Mouse (Mus musculus) liver, postnatal 0 days (tissue): ENCODE measurements around the gene Ndufa12. TPM values are rescaled to one million over a fixed set of nuclear protein-coding genes. Genes with fewer than 3 reads are reported as not detected.

Experiments used
- ATAC-seq: fragments of 200-750 bp; cut with Nextera tagmentation; 2 replicates; pipeline ENCODE4 v1.8.0; 2017; ENCODE audit warnings: mild to moderate bottlenecking, moderate library complexity
- DNase-seq: peaks from one replicate; pipeline ENCODE4 v3.0.0-alpha.2; 2016
- H3K27ac ChIP-seq: fragments of 300-500 bp; sonication (generic); 2 replicates; pipeline ENCODE4 v1.5.1; 2014; ENCODE audit warnings: antibody characterized with exemption, moderate library complexity, mild to moderate bottlenecking, low read depth
- H3K27me3 ChIP-seq: fragments of 300-500 bp; sonication (generic); 2 replicates; pipeline ENCODE4 v1.6.1; 2014; ENCODE audit warnings: low read length, control low read depth, mixed read lengths; ENCODE audit not compliant: insufficient read depth
- H3K36me3 ChIP-seq: fragments of 300-500 bp; sonication (generic); replicated peaks from 2 replicates; pipeline ENCODE4 v1.6.1; 2014; ENCODE audit warnings: mild to moderate bottlenecking, control low read depth, low read length, moderate library complexity, mixed read lengths; ENCODE audit not compliant: insufficient read depth
- H3K4me1 ChIP-seq: fragments of 300-500 bp; sonication (generic); 2 replicates; pipeline ENCODE4 v1.6.1; 2014; ENCODE audit warnings: antibody characterized with exemption, mild to moderate bottlenecking, control low read depth; ENCODE audit not compliant: insufficient read depth
- H3K4me2 ChIP-seq: fragments of 300-500 bp; sonication (generic); 2 replicates; pipeline ENCODE4 v1.6.1; 2014; ENCODE audit warnings: low read depth, mild to moderate bottlenecking, low read length, moderate library complexity, mixed read lengths
- H3K4me3 ChIP-seq: fragments of 300-500 bp; sonication (generic); 2 replicates; pipeline ENCODE4 v1.5.1; 2014; ENCODE audit warnings: low read depth, low read length
- H3K9ac ChIP-seq: fragments of 300-500 bp; sonication (generic); replicated peaks from 2 replicates; pipeline ENCODE4 v1.6.1; 2014; ENCODE audit warnings: mild to moderate bottlenecking, moderate library complexity
- H3K9me3 ChIP-seq: fragments of 300-500 bp; sonication (generic); 2 replicates; pipeline ENCODE4 v1.6.1; 2016; ENCODE audit warnings: mild to moderate bottlenecking, control low read depth, low read length, mixed read lengths
- CTCF ChIP-seq: sonication (generic); IDR thresholded peaks from 2 replicates; pipeline ENCODE4 v1.5.1; 2016; ENCODE audit warnings: antibody characterized with exemption, low read depth
- EP300 ChIP-seq: IDR thresholded peaks from 2 replicates; pipeline ENCODE4 v1.6.1; 2016; ENCODE audit warnings: antibody characterized with exemption, low read depth, mild to moderate bottlenecking
- WGBS: fragments of 180-500 bp; shearing (Covaris S2); extraction: QIAGEN DNeasy Blood & Tissue Kit; methylation state at CpG from one replicate; pipeline ENCODE4 v1.1.7; 2014; ENCODE audit not compliant: insufficient replicate concordance; 5-methylcytosine and 5-hydroxymethylcytosine counted together
- polyA plus RNA-seq: library from polyadenylated mRNA; unstranded; fragments of >200 nt; fragmentation: Nextera tagmentation; extraction: Ambion mirVana; gene quantifications from 2 replicates; pipeline ENCODE4 v1.2.1, GENCODE M21; 2015

The Ndufa12 gene
- 312 and 321 TPM in 2 replicates for polyA plus RNA-seq

- under 1% methylated on average over 46 of the region's 46 CpGs for WGBS
- DNase-seq (peak; percentile 95), ATAC-seq (peak; percentile 98)
- peaks cover 7% of the 10 kb centered on the region for H3K4me1 ChIP-seq
- peak within 1 kb of the TSS; percentile 93 for H3K4me2 ChIP-seq
- TF ChIP-seq EP300 = no peak
- peak; percentile 71 for TF ChIP-seq CTCF
- peak within 1 kb of the TSS; percentile 85 for H3K9ac ChIP-seq
- H3K9me3 ChIP-seq = no peaks in the 10 kb centered on the region
- H3K27me3 ChIP-seq = no peaks in the 10 kb centered on the region
- peak within 1 kb of the TSS; percentile 87 for H3K4me3 ChIP-seq
- H3K36me3 ChIP-seq = peaks cover 34% of the 10 kb centered on the region
- peak within 1 kb of the TSS; percentile 87 for H3K27ac ChIP-seq
These were observed at the start of gene Ndufa12 for GRCm38 (mm10) chr10:94198482-94199405. Ndufa12 (plus strand) TSS chr10:94198720.

DNA sequence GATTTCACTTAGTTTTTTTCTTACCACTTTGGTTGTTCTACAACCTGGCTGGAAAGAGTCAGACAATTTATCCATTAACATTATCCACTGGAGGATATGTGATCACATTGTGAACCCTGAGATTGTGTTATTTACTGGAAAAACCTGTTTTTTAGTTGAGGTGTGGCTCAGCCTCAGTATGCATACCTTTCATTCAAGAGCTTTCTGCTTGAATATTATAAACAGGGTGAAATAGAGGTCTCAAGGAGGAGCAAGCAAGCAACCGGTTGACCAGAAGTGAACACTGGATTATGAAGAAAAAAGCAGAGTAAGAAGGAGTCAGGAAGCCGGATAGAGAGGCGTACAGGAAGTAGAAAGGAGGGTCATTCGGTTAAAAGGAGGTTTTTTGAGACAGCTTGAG lies 47.0 kb upstream of the Ndufa12 start:
- H3K9ac ChIP-seq = no peak overlapping the region
- no peak for ATAC-seq

DNA sequence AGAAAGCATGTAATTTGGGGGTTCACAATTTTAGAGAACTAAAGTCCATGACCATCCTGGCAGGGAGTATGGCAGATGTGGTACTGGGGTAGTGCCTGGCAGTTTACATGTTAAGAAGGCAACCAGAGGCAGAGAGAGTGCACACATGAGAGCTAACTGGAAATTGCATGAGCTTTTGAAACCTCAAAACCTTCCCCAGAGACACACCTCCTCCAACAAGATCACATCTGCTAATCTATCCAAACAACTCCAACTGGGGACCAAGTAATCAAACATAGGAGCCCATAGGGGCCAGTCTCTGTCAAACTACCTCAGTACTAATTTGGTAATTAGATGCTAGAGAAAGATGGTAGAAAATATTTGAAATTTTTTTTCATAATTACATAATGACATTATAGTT lies 44.7 kb upstream of the Ndufa12 start:
- Histone ChIP-seq H3K4me3 (no peak overlapping the region), H3K9ac (no peak overlapping the region), H3K9me3 (no peaks in the 10 kb centered on the region), H3K27ac (no peak overlapping the region), H3K27me3 (no peaks in the 10 kb centered on the region), H3K36me3 (peaks cover 9% of the 10 kb centered on the region; the same call in 1 of the 2 replicates), H3K4me2 (no peak overlapping the region), H3K4me1 (peaks cover 9% of the 10 kb centered on the region)
- DNase-seq (no peak), ATAC-seq (no peak)
- TF ChIP-seq EP300 = no peak
- TF ChIP-seq CTCF = no peak

More for the DNA sequence above, 47.0 kb upstream of the Ndufa12 start:
- Histone ChIP-seq H3K4me1 (peaks cover 18% of the 10 kb centered on the region), H3K4me3 (no peak overlapping the region), H3K27me3 (no peaks in the 10 kb centered on the region), H3K27ac (0 out of 2 replicates have a peak overlapping the region, but pooled peaks have one; percentile 7), H3K4me2 (no peak overlapping the region), H3K36me3 (no peaks in the 10 kb centered on the region; the same call in 1 of the 2 replicates), H3K9me3 (no peaks in the 10 kb centered on the region)
- WGBS = 62% methylated on average over 4 of the region's 4 CpGs
- DNase-seq = no peak
- TF ChIP-seq CTCF (no peak), EP300 (no peak)

DNA sequence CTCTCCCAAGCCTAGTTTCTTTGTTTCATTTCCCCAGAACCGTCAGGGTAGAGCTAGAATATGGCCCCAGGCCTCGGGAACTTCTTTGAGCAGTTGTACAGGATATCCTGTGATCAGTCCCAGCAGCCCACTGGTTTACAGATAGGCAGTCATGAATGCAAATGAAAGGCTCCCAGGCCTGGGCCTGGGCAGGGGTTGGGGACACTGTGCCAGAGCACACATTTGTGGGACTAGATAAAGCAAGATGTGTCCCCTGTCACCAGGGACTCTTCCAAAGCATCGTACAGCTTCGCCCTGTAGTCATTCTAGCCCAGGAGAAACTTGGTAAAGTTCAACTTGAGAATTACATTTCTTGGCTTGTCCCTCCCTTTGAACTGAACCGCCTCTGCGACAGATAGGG lies 39.6 kb upstream of the Ndufa12 start:
- DNase-seq (no peak), ATAC-seq (no peak)
- H3K4me1 ChIP-seq = no peaks in the 10 kb centered on the region
- no peak for TF ChIP-seq EP300
- TF ChIP-seq CTCF = no peak
- H3K9ac ChIP-seq = no peak overlapping the region
- H3K4me3 ChIP-seq = no peak overlapping the region
- peaks cover 23% of the 10 kb centered on the region for H3K36me3 ChIP-seq
- no peaks in the 10 kb centered on the region for H3K27me3 ChIP-seq
- H3K27ac ChIP-seq = no peak overlapping the region
- 72% methylated on average over 6 of the region's 6 CpGs for WGBS
- H3K4me2 ChIP-seq = no peak overlapping the region
- no peaks in the 10 kb centered on the region for H3K9me3 ChIP-seq

- Histone ChIP-seq H3K9ac (no peak overlapping the region), H3K9me3 (no peaks in the 10 kb centered on the region), H3K4me3 (no peak overlapping the region), H3K27ac (no peak overlapping the region), H3K4me2 (no peak overlapping the region), H3K4me1 (no peaks in the 10 kb centered on the region), H3K27me3 (no peaks in the 10 kb centered on the region), H3K36me3 (peaks cover 27% of the 10 kb centered on the region)
- 79% methylated on average over 4 of the region's 4 CpGs for WGBS
- TF ChIP-seq EP300 = no peak
- TF ChIP-seq CTCF = no peak
- DNase-seq (no peak), ATAC-seq (no peak)
These were observed 39.1 kb upstream of the Ndufa12 start for GRCm38 (mm10) chr10:94159406-94159805.

DNA sequence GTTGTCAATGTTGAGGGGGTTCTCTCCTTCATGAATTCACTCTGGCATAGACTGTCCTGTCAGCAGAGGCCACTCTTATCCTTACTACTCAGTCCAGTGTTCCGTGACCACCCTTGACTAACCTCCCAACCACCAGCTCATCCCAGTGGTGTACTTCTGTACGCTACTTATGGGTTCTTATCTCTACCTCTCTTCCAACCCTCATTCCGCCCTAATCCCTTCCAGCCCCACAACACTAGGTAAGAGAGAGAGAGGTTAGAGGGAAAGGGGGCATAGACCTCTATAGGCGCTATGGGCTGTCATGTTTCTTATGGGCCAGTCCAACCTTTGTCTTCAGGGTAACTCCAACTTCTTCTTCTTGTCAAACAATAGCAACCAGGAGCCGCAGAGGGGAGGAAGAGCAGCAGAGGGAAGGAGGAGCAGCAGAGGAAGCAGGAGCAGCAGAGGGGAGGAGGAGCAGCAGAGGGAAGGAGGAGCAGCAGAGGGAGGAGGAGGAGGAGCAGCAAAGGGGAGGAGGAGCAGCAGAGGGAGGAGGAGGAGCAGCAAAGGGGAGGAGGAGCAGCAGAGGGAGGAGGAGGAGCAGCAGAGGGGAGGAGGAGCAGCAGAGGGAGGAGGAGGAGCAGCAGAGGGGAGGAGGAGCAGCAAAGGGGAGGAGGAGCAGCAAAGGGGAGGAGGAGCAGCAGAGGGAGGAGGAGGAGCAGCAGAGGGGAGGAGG lies 37.3 kb upstream of the Ndufa12 start:
- no peak overlapping the region for H3K27ac ChIP-seq
- H3K4me3 ChIP-seq = no peak overlapping the region
- peaks cover 35% of the 10 kb centered on the region for H3K36me3 ChIP-seq
- ATAC-seq (no peak), DNase-seq (no peak)
- H3K9me3 ChIP-seq = no peaks in the 10 kb centered on the region
- no peak overlapping the region for H3K4me2 ChIP-seq
- TF ChIP-seq CTCF (no peak), EP300 (no peak)
- H3K4me1 ChIP-seq = no peaks in the 10 kb centered on the region
- H3K27me3 ChIP-seq = no peaks in the 10 kb centered on the region
- H3K9ac ChIP-seq = no peak overlapping the region
- 86% methylated on average over 5 of the region's 5 CpGs for WGBS
